Mouse (Mus musculus) heart, adult 2 months (tissue): ENCODE data around the gene Ccl6.

Experiments used
- CTCF ChIP-seq: fragments of 200-600 bp; IDR thresholded peaks from 2 replicates; pipeline ENCODE4 v1.8.1; 2022; ENCODE audit warnings: antibody characterized with exemption, mild to moderate bottlenecking, moderate library complexity
- EP300 ChIP-seq: fragments of 200-500 bp; IDR thresholded peaks from 2 replicates; pipeline ENCODE4 v1.6.1; 2011; ENCODE audit warnings: low read depth, low read length, control low read depth; ENCODE audit not compliant: insufficient read depth
- POLR2A ChIP-seq: fragments of 200-500 bp; IDR thresholded peaks from 2 replicates; pipeline ENCODE4 v1.6.1; 2011; ENCODE audit warnings: mild to moderate bottlenecking, low read depth, low read length, control low read depth; ENCODE audit not compliant: insufficient read depth

GRCm38 (mm10) chr11:83580699-83581232 is 12.1 kb downstream of the Ccl6 start:
- no peak for TF ChIP-seq POLR2A
- TF ChIP-seq CTCF, result no peak
- TF ChIP-seq EP300, result no peak
